Mouse (Mus musculus): ENCODE data around the gene Alkbh3. TPM values are rescaled to one million over a fixed set of nuclear protein-coding genes. Genes with fewer than 3 reads are reported as not detected.

Alkbh3 gene
- polyA plus RNA-seq, 1 experiment from 2014 or later, result 75.0 TPM

DNA sequence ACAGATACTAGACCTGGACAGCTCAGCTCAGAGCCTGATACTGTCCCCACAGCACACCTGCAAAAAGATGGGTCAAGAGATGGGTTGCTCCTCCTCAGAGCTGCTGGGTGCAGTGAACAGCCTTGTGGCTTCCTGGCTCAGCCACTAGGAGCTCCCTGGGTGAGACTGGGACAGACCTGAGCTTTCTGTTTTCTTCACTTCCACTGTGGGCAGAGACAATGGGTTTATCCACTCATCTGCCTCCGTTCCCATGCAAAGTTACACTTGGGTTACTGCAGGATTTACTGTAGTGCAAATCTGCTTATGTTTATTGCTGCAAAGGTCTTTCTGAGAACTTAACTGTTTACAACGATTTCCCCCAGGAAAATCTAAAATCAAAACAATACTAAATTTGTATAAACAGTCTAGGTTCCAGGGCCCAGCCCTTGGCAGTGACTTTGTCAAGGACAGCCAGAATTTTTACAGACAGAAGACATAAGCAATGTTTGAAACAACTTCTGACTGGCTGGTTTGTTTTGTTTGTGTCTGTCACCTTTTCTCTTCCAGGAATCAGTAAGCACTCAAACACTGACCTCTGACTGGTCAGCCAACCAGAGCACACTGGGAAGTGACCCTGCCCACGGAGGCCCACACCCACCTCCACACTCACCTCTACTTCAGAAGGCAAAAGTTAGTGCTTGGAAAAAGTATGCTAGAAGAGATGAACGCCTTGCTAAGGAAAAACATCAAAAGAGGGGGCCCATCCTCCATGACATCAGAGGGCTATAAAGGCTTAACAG lies 28.0 kb downstream of the Alkbh3 start:
- Histone ChIP-seq H3K9ac (ENCODE audit: low read depth, low read length) (no peak overlapping the region), H3K4me1 (replicated peaks; ENCODE audit: insufficient read depth, low read length) (peaks cover 6% of the 10 kb centered on the region; the same call in 1 of the 2 replicates), H3K9me3 (replicated peaks; ENCODE audit: low read length) (no peaks in the 10 kb centered on the region), H3K4me3 (replicated peaks; ENCODE audit: low read depth, low read length) (no peak overlapping the region), H3K27me3 (ENCODE audit: insufficient read depth, low read length) (no peaks in the 10 kb centered on the region), H3K4me2 (ENCODE audit: low read length) (no peak overlapping the region), H3K36me3 (ENCODE audit: insufficient read depth, low read length) (peaks cover 25% of the 10 kb centered on the region; the same call in 1 of the 2 replicates), H3K27ac (0 out of 2 replicates have a peak overlapping the region, but pooled peaks have one; percentile 13)
- DNase-seq (ENCODE audit: low spot score) (no peak), ATAC-seq (replicated peaks; ENCODE audit: low FRiP score, low read depth) (no peak)
- WGBS, result 60% methylated on average over 4 of the region's 4 CpGs
- no peak for TF ChIP-seq CTCF (IDR thresholded peaks at IDR 0.05; ENCODE audit: low read depth)

DNA sequence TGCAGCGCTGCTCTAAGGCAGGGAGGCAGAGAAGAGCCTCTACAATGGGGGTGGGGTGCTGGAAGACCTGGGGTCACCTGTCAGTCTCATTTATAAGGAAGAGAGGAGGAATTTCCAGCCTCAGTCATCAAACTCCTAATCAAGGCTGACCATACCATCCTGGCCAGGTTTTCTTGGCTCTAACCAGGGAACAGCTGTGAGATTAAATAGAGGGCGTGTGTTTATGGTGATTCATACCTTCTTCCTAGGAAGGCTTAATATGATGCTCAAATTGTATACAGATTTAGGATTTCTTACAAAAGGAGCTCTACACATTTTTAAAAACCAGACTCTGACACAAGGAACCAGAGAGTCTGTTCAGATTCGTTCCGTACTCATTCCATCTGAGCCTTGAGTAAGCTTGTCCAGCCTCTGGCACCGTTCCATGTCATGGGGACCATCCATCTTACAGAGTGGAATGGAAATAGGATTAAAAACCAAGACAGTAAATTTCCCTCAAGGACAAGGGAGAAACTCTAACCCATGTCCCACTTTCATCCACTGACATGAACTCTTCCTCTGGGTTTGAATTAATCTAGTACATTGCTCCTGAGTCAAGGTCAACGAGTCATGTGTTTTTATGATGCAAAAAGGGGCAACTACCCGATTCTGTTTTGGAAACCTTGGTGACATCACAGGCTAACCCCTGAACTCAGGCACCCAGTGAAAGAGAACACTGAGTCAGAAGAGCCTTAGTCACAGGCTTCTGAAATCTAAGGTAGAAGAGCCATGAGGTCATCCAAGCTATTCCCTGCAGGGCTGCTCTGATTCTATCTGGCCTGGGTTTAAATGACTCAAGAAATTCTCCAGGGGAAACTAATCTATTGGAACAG lies 31.1 kb downstream of the Alkbh3 start:
- H3K9ac ChIP-seq (ENCODE audit: low read depth, low read length), result no peak overlapping the region
- WGBS, result 80% methylated on average over 7 of the region's 7 CpGs
- ATAC-seq (replicated peaks; ENCODE audit: low FRiP score, low read depth) (no peak), DNase-seq (ENCODE audit: low spot score) (no peak)
- 0 out of 2 replicates have a peak, but pooled peaks cover 15% of the 10 kb centered on the region for H3K36me3 ChIP-seq (ENCODE audit: insufficient read depth, low read length)
- peaks cover 11% of the 10 kb centered on the region for H3K4me1 ChIP-seq (replicated peaks; ENCODE audit: insufficient read depth, low read length)
- H3K27ac ChIP-seq, result no peak overlapping the region
- no peak for TF ChIP-seq CTCF (IDR thresholded peaks at IDR 0.05; ENCODE audit: low read depth)
- no peak overlapping the region for H3K4me2 ChIP-seq (ENCODE audit: low read length)
- no peaks in the 10 kb centered on the region for H3K27me3 ChIP-seq (ENCODE audit: insufficient read depth, low read length)
- no peak overlapping the region for H3K4me3 ChIP-seq (replicated peaks; ENCODE audit: low read depth, low read length)
- no peaks in the 10 kb centered on the region for H3K9me3 ChIP-seq (replicated peaks; ENCODE audit: low read length)

DNA sequence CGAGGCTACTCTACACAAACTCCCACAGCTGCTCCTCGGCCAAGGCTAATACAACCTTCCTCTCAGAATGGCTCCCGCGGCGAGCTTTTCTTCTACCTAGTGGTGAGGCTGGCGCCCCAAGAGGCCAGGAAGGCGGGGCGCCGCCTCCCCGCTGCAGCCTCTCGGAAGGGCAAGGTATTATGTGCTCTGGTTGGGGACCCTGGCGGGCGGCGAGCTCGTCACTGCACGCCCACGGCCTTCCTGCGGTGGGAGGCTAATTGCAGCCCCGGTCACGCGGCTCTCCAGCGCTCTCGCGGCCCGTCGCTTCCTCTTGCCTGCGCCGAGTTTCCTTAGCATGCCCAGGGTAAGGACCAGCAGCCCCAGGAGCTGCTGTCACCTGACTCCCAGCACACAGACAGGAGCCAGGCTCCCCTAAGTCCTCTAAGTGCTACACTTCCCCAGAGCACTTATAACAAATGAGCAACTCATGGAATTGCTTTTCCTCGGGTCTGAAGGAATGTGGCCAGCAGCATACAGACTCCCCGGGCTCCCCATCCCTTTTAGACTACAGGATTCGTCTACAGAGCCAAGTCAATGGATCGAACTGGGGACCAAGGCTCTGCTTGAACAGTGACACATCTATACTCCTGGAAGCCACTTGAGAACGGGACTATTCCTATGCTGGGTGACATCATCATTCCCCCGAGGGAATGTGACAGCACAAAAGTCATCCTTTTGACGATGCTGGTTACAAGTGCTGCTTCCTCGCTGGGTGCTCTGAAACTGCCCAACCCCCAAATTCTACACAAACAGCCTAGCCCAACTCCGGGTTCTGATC lies 34.0 kb downstream of the Alkbh3 start:
- peak; percentile 55 for TF ChIP-seq CTCF (IDR thresholded peaks at IDR 0.05; ENCODE audit: low read depth)
- Histone ChIP-seq H3K4me2 (ENCODE audit: low read length) (peak overlapping the region; percentile 74), H3K36me3 (ENCODE audit: insufficient read depth, low read length) (0 out of 2 replicates have a peak, but pooled peaks cover 13% of the 10 kb centered on the region), H3K9me3 (replicated peaks; ENCODE audit: low read length) (no peaks in the 10 kb centered on the region), H3K4me1 (replicated peaks; ENCODE audit: insufficient read depth, low read length) (peaks cover 11% of the 10 kb centered on the region), H3K27ac (peak overlapping the region; percentile 31; the same call in 1 of the 2 replicates), H3K4me3 (replicated peaks; ENCODE audit: low read depth, low read length) (peak overlapping the region; percentile 26), H3K27me3 (ENCODE audit: insufficient read depth, low read length) (no peaks in the 10 kb centered on the region; the same call in 1 of the 2 replicates), H3K9ac (ENCODE audit: low read depth, low read length) (peak overlapping the region; percentile 52; the same call in 1 of the 2 replicates)
- DNase-seq (ENCODE audit: low spot score), result peak; percentile 74
- ATAC-seq (replicated peaks; ENCODE audit: low FRiP score, low read depth), result peak; percentile 74
- 2% methylated on average over 37 of the region's 37 CpGs for WGBS

DNA sequence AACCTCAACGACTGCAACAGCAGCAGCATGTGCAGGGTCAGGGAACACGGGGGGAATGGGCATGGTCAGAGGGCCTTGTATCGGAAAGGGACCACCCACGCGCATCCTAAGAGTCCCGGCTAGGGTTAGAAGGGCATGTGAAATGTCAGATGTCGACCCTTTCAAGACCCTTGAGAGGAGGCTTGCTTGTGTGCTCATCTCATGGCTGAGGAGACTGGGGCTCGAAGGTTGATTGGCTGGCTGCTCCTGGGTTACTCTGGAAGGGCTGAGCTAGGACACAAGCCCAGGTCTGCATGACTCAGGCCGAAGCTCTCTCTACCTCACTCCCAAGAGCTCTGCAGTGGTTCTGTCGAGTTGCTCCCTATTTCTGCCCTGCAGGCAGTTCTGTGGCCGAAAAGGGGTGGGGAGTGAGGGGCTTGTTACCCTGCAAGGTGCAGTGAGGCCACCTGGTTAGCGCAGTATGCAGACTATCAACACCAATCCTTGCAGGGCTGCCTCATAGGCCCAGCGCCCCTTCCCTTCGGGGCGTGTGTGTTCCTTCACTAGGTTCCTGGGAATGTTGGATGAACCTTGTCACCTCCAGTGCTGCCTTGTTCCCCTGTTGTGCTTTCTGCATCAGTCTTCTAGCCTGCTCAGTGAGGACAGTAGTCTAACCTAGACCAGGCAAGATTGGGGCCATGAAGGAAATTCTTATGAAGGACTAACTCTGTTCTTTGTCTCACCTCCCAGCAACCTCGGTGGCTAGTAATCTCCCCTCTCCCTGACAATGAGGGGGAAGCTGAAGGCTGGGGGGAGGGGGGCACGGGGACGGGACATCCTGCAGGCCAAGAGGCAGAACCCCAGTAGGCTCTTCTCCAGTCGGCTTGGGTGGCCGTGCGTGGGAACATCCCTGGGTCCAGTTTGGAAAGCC lies 34.8 kb downstream of the Alkbh3 start:
- H3K4me3 ChIP-seq (replicated peaks; ENCODE audit: low read depth, low read length), result peak overlapping the region; percentile 26; the same call in 1 of the 2 replicates
- H3K9ac ChIP-seq (ENCODE audit: low read depth, low read length), result peak overlapping the region; percentile 52; the same call in 1 of the 2 replicates
- WGBS, result 26% methylated on average over 21 of the region's 21 CpGs
- peak overlapping the region; percentile 15; the same call in 1 of the 2 replicates for H3K27ac ChIP-seq
- H3K36me3 ChIP-seq (ENCODE audit: insufficient read depth, low read length), result 0 out of 2 replicates have a peak, but pooled peaks cover 9% of the 10 kb centered on the region
- H3K9me3 ChIP-seq (replicated peaks; ENCODE audit: low read length), result no peaks in the 10 kb centered on the region
- no peaks in the 10 kb centered on the region; the same call in 1 of the 2 replicates for H3K27me3 ChIP-seq (ENCODE audit: insufficient read depth, low read length)
- ATAC-seq (replicated peaks; ENCODE audit: low FRiP score, low read depth) (peak; percentile 29; the same call in 1 of the 2 replicates), DNase-seq (ENCODE audit: low spot score) (no peak)
- no peak for TF ChIP-seq CTCF (IDR thresholded peaks at IDR 0.05; ENCODE audit: low read depth)
- peak overlapping the region; percentile 74 for H3K4me2 ChIP-seq (ENCODE audit: low read length)
- H3K4me1 ChIP-seq (replicated peaks; ENCODE audit: insufficient read depth, low read length), result peaks cover 11% of the 10 kb centered on the region

DNA sequence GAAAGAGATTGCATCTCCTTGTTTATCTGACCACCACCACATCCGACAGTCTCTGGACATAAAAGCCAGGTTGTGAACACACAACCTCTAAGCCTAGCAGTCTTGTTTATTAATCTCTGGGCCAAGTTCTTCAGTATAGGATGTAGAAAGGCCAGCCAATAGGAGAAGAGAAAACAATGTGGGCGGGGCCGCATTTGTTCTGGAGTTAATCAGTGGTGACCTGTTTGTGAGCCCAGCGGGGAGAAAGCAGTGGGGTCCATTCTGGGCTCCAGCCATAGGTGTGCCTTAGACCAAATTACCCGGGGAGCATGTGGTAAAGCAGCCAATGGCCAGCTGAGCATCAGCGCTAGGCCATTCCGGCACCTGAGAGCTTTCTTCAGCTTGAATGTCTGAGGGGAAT lies 35.6 kb downstream of the Alkbh3 start:
- no peaks in the 10 kb centered on the region for H3K9me3 ChIP-seq (replicated peaks; ENCODE audit: low read length)
- H3K4me2 ChIP-seq (ENCODE audit: low read length), result no peak overlapping the region
- 53% methylated on average over 7 of the region's 7 CpGs for WGBS
- no peak for TF ChIP-seq CTCF (IDR thresholded peaks at IDR 0.05; ENCODE audit: low read depth)
- no peak overlapping the region for H3K4me3 ChIP-seq (replicated peaks; ENCODE audit: low read depth, low read length)
- H3K36me3 ChIP-seq (ENCODE audit: insufficient read depth, low read length), result 0 out of 2 replicates have a peak, but pooled peaks cover 4% of the 10 kb centered on the region
- H3K27ac ChIP-seq, result no peak overlapping the region
- peaks cover 11% of the 10 kb centered on the region for H3K4me1 ChIP-seq (replicated peaks; ENCODE audit: insufficient read depth, low read length)
- no peak overlapping the region for H3K9ac ChIP-seq (ENCODE audit: low read depth, low read length)
- no peaks in the 10 kb centered on the region; the same call in 1 of the 2 replicates for H3K27me3 ChIP-seq (ENCODE audit: insufficient read depth, low read length)
- DNase-seq (ENCODE audit: low spot score) (no peak), ATAC-seq (replicated peaks; ENCODE audit: low FRiP score, low read depth) (no peak)

Data from kidney, postnatal 0 days (tissue).